Mouse (Mus musculus): ENCODE measurements around the gene Nav3. TPM values are rescaled to one million over a fixed set of nuclear protein-coding genes. Genes with fewer than 3 reads are reported as not detected.

Nav3 gene
- polyA plus RNA-seq, 1 experiment from 2014 or later, result 0.96 TPM

DNA sequence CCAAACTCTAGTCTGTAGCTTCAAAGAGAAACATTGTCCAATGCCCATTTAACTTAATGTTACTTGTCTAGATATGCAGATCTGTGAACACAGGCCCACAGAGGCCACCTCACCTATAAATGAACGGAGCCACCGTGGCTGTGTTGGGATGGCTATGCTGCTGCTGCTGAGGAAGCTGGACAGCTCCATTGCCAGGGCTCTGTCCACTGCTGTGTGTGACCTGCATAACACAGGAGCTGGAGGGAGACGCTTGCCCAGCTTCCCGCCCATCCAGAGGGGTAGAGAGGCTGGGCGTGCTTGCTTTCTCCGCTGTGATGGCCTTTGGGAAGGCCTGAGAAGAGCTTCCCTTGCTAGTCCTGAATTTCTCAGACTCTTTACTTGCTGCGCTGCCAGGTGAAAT is 603.6 kb downstream of the Nav3 start:
- no peak overlapping the region for H3K4me2 ChIP-seq (replicated peaks; ENCODE audit: low read depth)
- H3K36me3 ChIP-seq (ENCODE audit: control insufficient read depth, insufficient read depth, low read length), result no peaks in the 10 kb centered on the region
- H3K4me1 ChIP-seq (replicated peaks; ENCODE audit: control insufficient read depth, insufficient read depth), result no peaks in the 10 kb centered on the region
- DNase-seq (ENCODE audit: low spot score), result no peak
- H3K9me3 ChIP-seq (ENCODE audit: control insufficient read depth, low read length), result no peaks in the 10 kb centered on the region
- no peaks in the 10 kb centered on the region for H3K27me3 ChIP-seq (ENCODE audit: control insufficient read depth, insufficient read depth, low read length)
- 29% methylated on average over 7 of the region's 7 CpGs for WGBS
- H3K9ac ChIP-seq (ENCODE audit: low read length), result no peak overlapping the region
- H3K4me3 ChIP-seq (ENCODE audit: low read depth, low read length), result no peak overlapping the region
- TF ChIP-seq EP300 (optimal IDR thresholded peaks at IDR 0.05) (no peak), CTCF (IDR thresholded peaks at IDR 0.05; ENCODE audit: low read depth) (no peak)
- no peak overlapping the region for H3K27ac ChIP-seq (replicated peaks)
- no peak for ATAC-seq (ENCODE audit: low FRiP score, low TSS enrichment)

DNA sequence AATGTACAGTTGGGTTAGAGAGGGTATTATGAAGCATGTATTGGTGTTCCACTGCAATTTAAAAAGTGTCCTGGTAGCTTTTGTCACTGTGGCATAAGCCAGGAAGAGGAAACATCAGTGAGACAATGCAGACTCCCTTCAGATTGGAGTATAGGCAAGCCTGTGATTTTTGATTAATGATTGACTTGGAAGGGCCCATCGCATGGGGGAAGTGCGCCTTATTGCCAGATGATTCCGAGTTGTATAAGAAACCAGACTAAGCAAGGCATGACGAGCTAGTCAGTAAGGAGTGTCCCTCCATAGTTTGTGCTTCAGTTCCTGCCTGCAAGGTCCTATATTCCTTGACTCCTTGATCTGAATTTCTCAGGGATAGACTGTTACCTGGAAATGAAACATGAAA is 608.4 kb downstream of the Nav3 start:
- ATAC-seq (ENCODE audit: low FRiP score, low TSS enrichment), result no peak
- no peak overlapping the region for H3K4me3 ChIP-seq (ENCODE audit: low read depth, low read length)
- no peak overlapping the region for H3K4me2 ChIP-seq (replicated peaks; ENCODE audit: low read depth)
- DNase-seq (ENCODE audit: low spot score), result no peak
- no peak overlapping the region for H3K27ac ChIP-seq (replicated peaks)
- no peaks in the 10 kb centered on the region for H3K36me3 ChIP-seq (ENCODE audit: control insufficient read depth, insufficient read depth, low read length)
- H3K9me3 ChIP-seq (ENCODE audit: control insufficient read depth, low read length), result no peaks in the 10 kb centered on the region
- 56% methylated on average over 4 of the region's 4 CpGs for WGBS
- H3K9ac ChIP-seq (ENCODE audit: low read length), result no peak overlapping the region
- H3K27me3 ChIP-seq (ENCODE audit: control insufficient read depth, insufficient read depth, low read length), result no peaks in the 10 kb centered on the region
- no peaks in the 10 kb centered on the region for H3K4me1 ChIP-seq (replicated peaks; ENCODE audit: control insufficient read depth, insufficient read depth)
- no peak for TF ChIP-seq EP300 (optimal IDR thresholded peaks at IDR 0.05)
- TF ChIP-seq CTCF (IDR thresholded peaks at IDR 0.05; ENCODE audit: low read depth), result no peak

DNA sequence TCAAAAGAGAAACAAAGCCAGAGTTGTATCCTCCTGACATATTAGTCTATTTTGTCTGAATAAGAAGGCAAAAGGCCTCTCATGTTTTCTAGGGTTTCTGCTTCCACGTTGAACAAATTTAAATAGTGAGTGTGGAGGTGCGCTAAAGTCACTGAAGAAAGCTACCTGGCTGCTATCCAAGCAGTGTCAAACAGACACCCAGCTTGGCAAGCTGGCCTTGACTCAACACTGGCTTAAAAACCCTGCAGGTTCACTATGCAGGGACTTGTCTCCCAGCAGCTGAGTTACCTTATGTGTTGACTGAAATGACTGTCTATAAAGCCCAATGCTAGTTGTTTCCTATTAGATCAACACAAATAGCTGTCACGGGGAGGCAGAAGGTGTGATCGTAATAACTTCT is 612.3 kb downstream of the Nav3 start:
- TF ChIP-seq EP300 (optimal IDR thresholded peaks at IDR 0.05) (no peak), CTCF (IDR thresholded peaks at IDR 0.05; ENCODE audit: low read depth) (no peak)
- Histone ChIP-seq H3K27ac (replicated peaks) (no peak overlapping the region), H3K4me1 (replicated peaks; ENCODE audit: control insufficient read depth, insufficient read depth) (no peaks in the 10 kb centered on the region), H3K27me3 (ENCODE audit: control insufficient read depth, insufficient read depth, low read length) (no peaks in the 10 kb centered on the region), H3K4me3 (ENCODE audit: low read depth, low read length) (no peak overlapping the region), H3K9me3 (ENCODE audit: control insufficient read depth, low read length) (no peaks in the 10 kb centered on the region), H3K36me3 (ENCODE audit: control insufficient read depth, insufficient read depth, low read length) (no peaks in the 10 kb centered on the region), H3K4me2 (replicated peaks; ENCODE audit: low read depth) (no peak overlapping the region), H3K9ac (ENCODE audit: low read length) (no peak overlapping the region)
- DNase-seq (ENCODE audit: low spot score) (no peak), ATAC-seq (ENCODE audit: low FRiP score, low TSS enrichment) (no peak)
- WGBS, result 52% methylated on average over 4 of the region's 4 CpGs

DNA sequence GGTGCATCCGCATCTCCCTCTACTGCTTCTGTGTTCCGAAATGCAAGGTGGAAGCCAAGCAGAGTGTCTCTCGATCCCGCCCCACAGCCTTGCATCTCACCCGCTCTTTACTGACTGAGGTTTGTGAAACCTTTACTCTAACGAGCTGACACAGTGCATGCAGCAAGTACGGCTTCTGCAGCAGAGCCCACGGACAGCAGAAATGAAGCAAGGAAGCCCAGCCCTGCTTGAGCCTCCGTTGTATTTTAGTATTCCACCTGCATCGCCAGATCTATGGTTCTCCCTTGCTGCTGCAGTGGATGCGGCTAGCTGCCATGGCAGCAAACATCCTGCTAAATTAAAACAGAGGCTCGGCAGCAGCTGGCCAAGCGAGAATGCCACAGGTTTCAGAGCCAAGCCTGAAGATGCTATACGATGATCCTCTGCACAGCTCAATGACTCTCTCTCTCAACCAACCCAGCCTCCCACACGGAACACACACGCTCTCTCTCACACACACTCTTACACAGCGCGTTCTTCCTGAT is 623.2 kb downstream of the Nav3 start:
- H3K4me3 ChIP-seq (ENCODE audit: low read depth, low read length), result no peak overlapping the region
- ATAC-seq (ENCODE audit: low FRiP score, low TSS enrichment) (no peak), DNase-seq (ENCODE audit: low spot score) (no peak)
- TF ChIP-seq EP300 (optimal IDR thresholded peaks at IDR 0.05), result no peak
- no peak for TF ChIP-seq CTCF (IDR thresholded peaks at IDR 0.05; ENCODE audit: low read depth)
- no peak overlapping the region for H3K9ac ChIP-seq (ENCODE audit: low read length)
- H3K4me1 ChIP-seq (replicated peaks; ENCODE audit: control insufficient read depth, insufficient read depth), result no peaks in the 10 kb centered on the region
- no peak overlapping the region for H3K4me2 ChIP-seq (replicated peaks; ENCODE audit: low read depth)
- no peaks in the 10 kb centered on the region for H3K27me3 ChIP-seq (ENCODE audit: control insufficient read depth, insufficient read depth, low read length)
- no peaks in the 10 kb centered on the region for H3K9me3 ChIP-seq (ENCODE audit: control insufficient read depth, low read length)
- WGBS, result 38% methylated on average over 18 of the region's 18 CpGs
- H3K27ac ChIP-seq (replicated peaks), result no peak overlapping the region
- H3K36me3 ChIP-seq (ENCODE audit: control insufficient read depth, insufficient read depth, low read length), result no peaks in the 10 kb centered on the region

DNA sequence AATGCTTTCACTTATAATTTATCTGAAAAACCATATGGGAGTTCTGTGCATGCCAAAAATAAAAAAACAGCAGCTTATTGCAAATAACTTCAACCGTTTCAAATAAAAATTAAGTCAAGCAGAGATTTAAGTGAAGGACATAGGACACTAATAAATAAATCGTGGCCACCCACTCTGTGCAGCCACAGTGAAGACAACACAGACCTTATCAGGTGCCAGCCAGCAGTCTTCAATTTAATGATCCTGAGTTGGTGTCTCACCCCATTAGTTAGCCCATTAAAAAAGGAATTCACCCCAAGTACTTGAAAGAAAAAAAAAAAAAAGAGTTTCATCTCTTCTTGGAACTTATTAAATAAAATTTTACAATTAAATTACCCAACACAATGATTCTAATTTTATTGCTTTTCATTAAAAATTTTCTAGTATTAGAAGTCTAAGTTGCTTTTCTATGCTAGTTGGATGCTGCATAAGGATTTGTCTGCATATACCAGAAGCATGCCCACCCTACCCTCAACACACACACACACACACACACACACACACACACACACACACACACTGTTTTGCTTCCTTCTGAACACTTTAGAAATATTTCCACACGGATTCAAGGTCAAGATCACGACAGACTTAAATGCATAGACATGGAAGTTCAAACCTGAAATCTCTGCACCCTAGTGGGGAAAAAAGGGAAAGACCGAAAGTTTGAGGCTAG is 649.1 kb downstream of the Nav3 start:
- Histone ChIP-seq H3K36me3 (ENCODE audit: control insufficient read depth, insufficient read depth, low read length) (no peaks in the 10 kb centered on the region), H3K9ac (ENCODE audit: low read length) (no peak overlapping the region), H3K4me1 (replicated peaks; ENCODE audit: control insufficient read depth, insufficient read depth) (no peaks in the 10 kb centered on the region), H3K27me3 (ENCODE audit: control insufficient read depth, insufficient read depth, low read length) (no peaks in the 10 kb centered on the region), H3K27ac (replicated peaks) (no peak overlapping the region), H3K4me2 (replicated peaks; ENCODE audit: low read depth) (no peak overlapping the region), H3K9me3 (ENCODE audit: control insufficient read depth, low read length) (no peaks in the 10 kb centered on the region), H3K4me3 (ENCODE audit: low read depth, low read length) (no peak overlapping the region)
- TF ChIP-seq EP300 (optimal IDR thresholded peaks at IDR 0.05) (no peak), CTCF (IDR thresholded peaks at IDR 0.05; ENCODE audit: low read depth) (no peak)
- ATAC-seq (ENCODE audit: low FRiP score, low TSS enrichment) (no peak), DNase-seq (ENCODE audit: low spot score) (no peak)
- 65% methylated on average over 5 of the region's 5 CpGs for WGBS

DNA sequence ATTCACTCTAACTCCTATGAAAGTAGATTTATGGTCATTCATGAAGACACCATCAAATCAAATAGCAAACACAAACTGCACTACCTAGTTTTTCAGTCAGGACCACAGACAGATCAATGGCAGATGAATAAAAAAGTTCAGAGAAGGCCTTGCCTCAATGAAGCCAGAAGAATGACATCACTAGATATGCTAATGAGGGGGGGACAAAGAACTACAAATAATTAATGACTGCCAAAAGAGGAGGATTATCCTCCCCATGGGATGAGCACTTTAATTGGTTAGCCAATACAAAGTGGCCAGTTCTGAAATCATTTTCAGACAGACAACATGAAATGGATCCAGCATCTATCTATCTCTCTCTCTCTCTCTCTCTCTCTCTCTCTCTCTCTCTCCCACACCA is 652.6 kb downstream of the Nav3 start:
- TF ChIP-seq CTCF (IDR thresholded peaks at IDR 0.05; ENCODE audit: low read depth) (no peak), EP300 (optimal IDR thresholded peaks at IDR 0.05) (no peak)
- no peaks in the 10 kb centered on the region for H3K36me3 ChIP-seq (ENCODE audit: control insufficient read depth, insufficient read depth, low read length)
- H3K9me3 ChIP-seq (ENCODE audit: control insufficient read depth, low read length), result no peaks in the 10 kb centered on the region
- no peak overlapping the region for H3K9ac ChIP-seq (ENCODE audit: low read length)
- no peak overlapping the region for H3K4me3 ChIP-seq (ENCODE audit: low read depth, low read length)
- no peak overlapping the region for H3K4me2 ChIP-seq (replicated peaks; ENCODE audit: low read depth)
- H3K27me3 ChIP-seq (ENCODE audit: control insufficient read depth, insufficient read depth, low read length), result no peaks in the 10 kb centered on the region
- ATAC-seq (ENCODE audit: low FRiP score, low TSS enrichment) (no peak), DNase-seq (ENCODE audit: low spot score) (no peak)
- H3K27ac ChIP-seq (replicated peaks), result no peak overlapping the region
- H3K4me1 ChIP-seq (replicated peaks; ENCODE audit: control insufficient read depth, insufficient read depth), result no peaks in the 10 kb centered on the region
